Mouse (Mus musculus) hematopoietic multipotent progenitor cell, adult 10-12 weeks (in vitro differentiated cells): ENCODE data around the gene Pdzd2. TPM values are rescaled to one million over a fixed set of nuclear protein-coding genes. Genes with fewer than 3 reads are reported as not detected.

Experiments used
- polyA plus RNA-seq: library from polyadenylated mRNA; stranded (reverse); fragments of >175 nt; gene quantifications from 2 replicates; pipeline ENCODE4 v1.2.3, GENCODE M21; 2012; ENCODE audit warnings: low replicate concordance

Pdzd2 gene
- 1.9 and 2.5 TPM in 2 replicates for polyA plus RNA-seq

DNA sequence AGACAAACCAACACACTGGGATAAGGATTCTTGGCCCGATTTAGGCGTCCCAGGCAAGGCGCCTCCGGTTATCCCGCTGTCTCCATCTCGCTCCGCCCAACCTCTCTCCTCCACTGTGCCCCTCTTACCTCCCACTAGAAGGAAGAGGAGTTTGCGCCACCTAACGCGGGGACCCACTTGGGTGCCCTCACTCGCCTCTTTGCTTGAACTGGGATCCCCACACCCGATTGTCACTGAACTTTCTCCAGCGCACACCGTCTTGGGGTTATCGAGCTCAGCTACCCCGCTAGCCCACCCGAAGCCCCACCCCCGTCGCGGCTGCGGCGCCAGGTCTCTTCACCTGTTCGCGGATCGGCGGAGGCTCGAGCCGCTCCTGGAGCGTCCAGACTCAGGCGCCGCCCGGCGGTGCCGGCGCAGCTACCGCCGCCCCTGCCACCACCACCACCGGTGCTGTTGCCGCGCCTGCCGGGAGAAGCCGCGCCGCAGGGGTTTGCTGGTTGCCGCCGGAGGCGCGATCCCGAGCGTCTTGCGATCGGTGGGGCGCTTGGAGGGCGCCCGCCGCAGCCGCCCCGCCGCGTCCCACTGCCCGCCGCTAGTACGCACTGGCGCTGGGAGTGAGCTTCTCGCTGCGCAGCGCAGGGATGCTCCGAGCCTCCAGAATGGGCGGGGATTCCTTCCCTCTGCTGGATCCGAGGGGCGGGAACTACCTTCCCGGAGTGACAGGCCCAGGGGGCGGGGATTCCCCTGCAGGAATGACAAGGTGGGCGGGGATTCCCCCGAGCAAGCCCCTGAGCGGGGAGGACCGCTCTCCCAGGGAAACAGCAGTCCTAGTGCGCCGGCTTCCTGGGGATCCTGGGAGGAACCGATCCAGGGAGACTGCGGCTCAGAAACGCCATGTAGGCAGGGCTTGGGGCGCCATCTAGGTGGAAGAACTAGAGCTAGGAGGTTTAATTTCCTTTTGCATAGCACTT lies at the start of gene Pdzd2:
Gene Pdzd2 (minus strand): TSS at position 648 of the 971 bp plus-strand sequence.

DNA sequence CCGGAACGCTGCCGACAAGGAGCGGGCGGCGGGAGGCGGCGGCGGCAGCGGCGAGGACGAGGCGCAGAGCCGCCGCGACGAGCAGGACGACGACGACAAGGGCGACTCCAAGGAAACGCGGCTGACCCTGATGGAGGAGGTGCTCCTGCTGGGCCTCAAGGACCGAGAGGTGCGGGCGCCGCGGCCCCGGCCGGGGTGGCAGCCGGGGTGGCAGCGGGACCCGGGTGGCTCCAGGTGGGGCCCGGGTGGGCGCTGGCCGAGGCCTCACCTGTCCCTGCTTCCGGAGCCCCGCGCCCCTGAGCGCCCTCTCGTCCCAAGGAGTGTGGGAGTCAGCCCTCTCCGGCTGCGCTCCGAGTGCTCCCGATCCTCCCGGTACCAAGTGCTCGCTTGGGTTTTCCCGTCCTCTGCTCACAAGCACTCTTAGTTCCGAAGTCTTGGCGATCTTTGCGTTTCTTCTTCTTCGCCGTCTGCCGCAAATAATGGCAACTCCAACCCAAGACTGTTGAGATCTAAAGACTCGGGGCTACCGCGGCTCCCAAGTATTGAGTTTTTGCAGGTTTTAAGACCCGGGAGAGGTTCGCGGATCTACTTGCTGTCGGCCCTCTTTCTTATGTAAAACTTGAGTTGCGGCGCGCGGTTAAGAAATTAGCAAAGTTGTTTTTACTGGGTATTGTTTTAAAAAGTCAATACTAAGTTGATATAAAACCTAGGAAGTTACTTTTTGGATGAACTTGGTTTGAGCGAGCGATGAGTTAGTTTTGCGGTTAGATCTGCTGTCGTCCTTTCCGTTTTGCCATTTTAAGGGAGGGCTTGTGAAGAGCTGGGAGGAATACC lies 417.7 kb downstream of the Pdzd2 start, which contains the start of gene 1810049J17Rik:
Gene 1810049J17Rik (minus strand): TSS at position 112 of the 834 bp plus-strand sequence.

DNA sequence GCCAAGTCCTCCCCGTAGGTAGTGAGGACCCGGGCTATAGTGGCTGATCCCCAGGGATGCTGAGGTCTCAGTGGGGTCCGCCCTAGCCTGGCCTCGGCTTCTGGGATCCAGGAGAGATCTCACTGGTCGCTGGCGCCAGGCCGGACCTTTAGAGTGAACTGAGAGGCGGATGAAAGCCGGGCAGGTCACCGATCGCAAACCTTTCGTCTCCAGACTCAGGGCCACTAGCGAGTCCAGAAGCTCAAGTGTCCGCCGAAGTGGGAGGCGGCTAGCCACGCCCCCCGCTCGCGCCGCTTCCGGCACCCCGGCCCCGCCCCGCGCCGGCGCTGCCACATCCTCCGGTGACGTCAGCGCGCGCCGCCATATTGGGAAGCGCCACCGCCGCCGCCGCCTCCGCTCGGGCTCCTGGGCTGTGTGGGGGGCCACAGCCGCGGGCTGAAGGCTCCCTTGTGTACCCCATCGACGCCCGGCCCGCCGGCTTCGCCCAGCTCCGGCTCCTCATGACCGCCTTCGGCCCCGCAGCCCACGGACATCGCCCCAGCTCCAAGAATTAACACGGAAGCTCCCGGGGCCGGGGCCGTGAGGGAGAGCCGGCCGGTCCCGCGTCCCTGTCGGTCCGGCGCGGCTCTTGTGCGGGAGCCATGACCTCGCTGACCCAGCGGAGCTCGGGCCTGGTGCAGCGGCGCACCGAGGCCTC lies 418.5 kb downstream of the Pdzd2 start, which contains the start of gene Golph3:
Gene Golph3 (plus strand): TSS at position 360 of the 697 bp plus-strand sequence.

Other genes starting within 250 kb of the Pdzd2 start
- 12.2 and 20.8 TPM in 2 replicates for gene 6030458C11Rik, start 84.7 kb upstream of the Pdzd2 start, polyA plus RNA-seq
- gene Drosha, start 84.9 kb upstream of the Pdzd2 start, polyA plus RNA-seq, result 68.5 and 83.4 TPM in 2 replicates